Mouse (Mus musculus) thymus, adult 2 months (tissue): ENCODE measurements around the gene Uhmk1. TPM values are rescaled to one million over a fixed set of nuclear protein-coding genes. Genes with fewer than 3 reads are reported as not detected.

Experiments
- DNase-seq: peaks from one replicate; pipeline ENCODE4 v3.0.0; 2021
- H3K27ac ChIP-seq: fragments of 200-500 bp; 2 replicates; pipeline ENCODE4 v1.5.1; 2012; ENCODE audit warnings: low read length, control low read depth; ENCODE audit not compliant: control insufficient read depth, insufficient read depth
- H3K27me3 ChIP-seq: fragments of 200-500 bp; 2 replicates; pipeline ENCODE4 v1.6.1; 2012; ENCODE audit warnings: mild to moderate bottlenecking, low read length, moderate library complexity, mixed read lengths; ENCODE audit not compliant: control insufficient read depth, insufficient read depth
- H3K36me3 ChIP-seq: fragments of 200-500 bp; 2 replicates; pipeline ENCODE4 v1.6.1; 2012; ENCODE audit warnings: mild to moderate bottlenecking, low read length, moderate library complexity; ENCODE audit not compliant: control insufficient read depth, insufficient read depth
- H3K4me1 ChIP-seq: fragments of 200-500 bp; replicated peaks from 2 replicates; pipeline ENCODE4 v1.6.1; 2012; ENCODE audit warnings: low read length; ENCODE audit not compliant: control insufficient read depth, insufficient read depth
- H3K4me3 ChIP-seq: fragments of 200-500 bp; 2 replicates; pipeline ENCODE4 v1.5.1; 2012; ENCODE audit warnings: mild to moderate bottlenecking, low read length, control low read depth, moderate library complexity; ENCODE audit not compliant: control insufficient read depth, insufficient read depth
- CTCF ChIP-seq: fragments of 200-500 bp; IDR thresholded peaks from 2 replicates; pipeline ENCODE4 v1.5.1; 2012; ENCODE audit warnings: mild to moderate bottlenecking, control low read depth, low read length, moderate library complexity, borderline replicate concordance; ENCODE audit not compliant: control insufficient read depth, poor library complexity, insufficient read depth; ENCODE audit errors: extremely low read depth
- POLR2A ChIP-seq: fragments of 200-500 bp; IDR thresholded peaks from 2 replicates; pipeline ENCODE4 v1.6.1; 2012; ENCODE audit warnings: mild to moderate bottlenecking, low read length, control low read depth, moderate library complexity; ENCODE audit not compliant: control insufficient read depth, poor library complexity, insufficient read depth; ENCODE audit errors: extremely low read depth
- WGBS: fragments of 180-500 bp; shearing (Covaris S2); methylation state at CpG from one replicate; pipeline ENCODE4 v1.1.7; 2018; 5-methylcytosine and 5-hydroxymethylcytosine counted together
- polyA plus RNA-seq: library from polyadenylated mRNA; depleted of rRNA; stranded (reverse); fragments of >200 nt; gene quantifications from 2 replicates; pipeline ENCODE4 v1.2.3, GENCODE M21; 2012

Gene Uhmk1
- polyA plus RNA-seq, 1 experiment = 16.3 TPM

DNA sequence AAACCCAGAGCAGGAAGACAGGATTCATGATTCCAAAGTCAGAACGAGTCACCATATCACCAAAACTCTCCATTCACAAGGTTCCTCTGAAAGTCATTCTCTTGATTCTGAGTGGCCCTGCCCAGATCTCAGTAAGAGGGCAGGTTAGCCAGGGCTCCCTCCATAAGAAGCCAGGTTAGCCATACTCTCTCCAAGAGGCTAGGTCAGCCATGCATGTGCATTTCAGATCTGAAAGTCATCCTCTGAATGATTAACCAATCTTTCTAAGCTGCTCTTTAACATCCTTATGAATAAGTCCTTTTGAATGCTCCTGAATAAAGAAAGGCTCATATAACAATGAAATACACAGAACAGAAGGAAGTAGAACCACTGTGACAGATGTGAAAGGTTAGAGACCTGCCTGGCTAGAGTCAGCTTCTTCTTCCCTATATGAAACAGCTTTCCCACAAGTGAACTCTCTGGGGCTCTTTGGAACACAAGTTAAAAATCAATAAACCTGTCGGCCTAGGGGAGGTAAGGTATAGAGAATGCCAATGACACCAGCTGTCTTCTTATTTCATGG lies 51.1 kb downstream of the Uhmk1 start:
- H3K4me1 ChIP-seq = no peaks in the 10 kb centered on the region; the same call in 1 of the 2 replicates
- no peaks in the 10 kb centered on the region; the same call in 1 of the 2 replicates for H3K36me3 ChIP-seq
- no peaks in the 10 kb centered on the region for H3K27me3 ChIP-seq
- TF ChIP-seq CTCF (no peak), POLR2A (no peak)
- no peak overlapping the region for H3K27ac ChIP-seq
- DNase-seq = no peak
- no peak overlapping the region for H3K4me3 ChIP-seq
- 83% methylated on average over 2 of the region's 2 CpGs for WGBS

- H3K27me3 ChIP-seq = no peaks in the 10 kb centered on the region
- H3K36me3 ChIP-seq = no peaks in the 10 kb centered on the region; the same call in 1 of the 2 replicates
- H3K27ac ChIP-seq = no peak overlapping the region
- DNase-seq = no peak
- H3K4me3 ChIP-seq = no peak overlapping the region
- no peaks in the 10 kb centered on the region; the same call in 1 of the 2 replicates for H3K4me1 ChIP-seq
- 60% methylated on average over 3 of the region's 3 CpGs for WGBS
- TF ChIP-seq POLR2A = no peak
- TF ChIP-seq CTCF = no peak
Observed at GRCm38 (mm10) chr1:170163398-170163943, 51.7 kb downstream of the Uhmk1 start.

DNA sequence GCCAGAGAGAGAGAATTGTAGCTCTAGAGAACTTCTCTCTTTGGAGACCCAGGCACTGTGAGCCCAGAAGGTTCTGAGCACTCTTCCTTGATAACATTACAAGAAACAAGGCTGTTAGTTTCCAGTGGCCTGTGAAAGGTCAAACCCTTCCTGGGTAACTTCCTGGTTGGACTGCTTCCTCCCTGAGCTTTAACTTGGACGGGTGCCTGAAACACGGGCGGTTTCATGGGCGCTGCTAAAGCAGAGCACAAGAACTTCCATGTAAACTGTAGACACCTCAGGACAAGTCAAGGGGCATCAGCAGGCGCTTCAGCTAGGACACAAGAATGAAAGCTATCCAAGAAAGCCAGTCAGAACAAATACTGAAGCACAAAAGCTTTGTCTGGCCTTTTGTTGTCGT lies 53.3 kb downstream of the Uhmk1 start:
- DNase-seq = no peak
- WGBS = 80% methylated on average over 6 of the region's 6 CpGs
- TF ChIP-seq CTCF (no peak), POLR2A (no peak)
- Histone ChIP-seq H3K27me3 (no peaks in the 10 kb centered on the region), H3K36me3 (peaks cover 5% of the 10 kb centered on the region), H3K27ac (no peak overlapping the region), H3K4me3 (no peak overlapping the region), H3K4me1 (no peaks in the 10 kb centered on the region; the same call in 1 of the 2 replicates)

DNA sequence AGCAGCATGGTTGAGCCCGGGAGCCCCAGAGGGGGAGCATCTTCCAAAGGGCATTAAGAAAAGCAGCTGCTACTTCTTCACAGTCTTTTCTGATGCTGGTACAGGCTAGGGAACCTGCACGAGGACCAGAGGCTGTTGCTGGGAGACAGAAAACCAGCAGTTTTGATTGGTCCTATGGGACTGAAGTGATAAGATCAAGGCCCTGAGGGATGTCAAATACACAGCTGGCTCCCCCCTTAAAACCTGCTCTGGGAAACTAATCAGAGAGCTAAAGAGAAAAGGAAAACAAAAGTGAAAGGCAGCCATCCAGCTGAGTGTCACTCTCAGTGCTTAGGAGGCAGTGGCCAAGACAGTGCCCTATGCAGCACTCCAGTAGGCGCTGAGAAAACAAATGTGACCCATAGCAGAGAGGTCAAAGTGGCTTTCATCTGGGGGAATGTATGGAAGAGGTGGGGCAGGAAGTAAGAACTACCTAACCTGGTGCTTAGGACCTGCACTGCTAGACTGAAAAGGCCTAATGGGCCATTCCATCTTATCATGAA lies 54.7 kb downstream of the Uhmk1 start:
- 45% methylated on average over 3 of the region's 3 CpGs for WGBS
- no peaks in the 10 kb centered on the region; the same call in 1 of the 2 replicates for H3K4me1 ChIP-seq
- TF ChIP-seq CTCF = no peak
- no peak for TF ChIP-seq POLR2A
- no peak overlapping the region for H3K27ac ChIP-seq
- peaks cover 6% of the 10 kb centered on the region; the same call in 1 of the 2 replicates for H3K36me3 ChIP-seq
- DNase-seq = no peak
- H3K4me3 ChIP-seq = no peak overlapping the region
- H3K27me3 ChIP-seq = no peaks in the 10 kb centered on the region

DNA sequence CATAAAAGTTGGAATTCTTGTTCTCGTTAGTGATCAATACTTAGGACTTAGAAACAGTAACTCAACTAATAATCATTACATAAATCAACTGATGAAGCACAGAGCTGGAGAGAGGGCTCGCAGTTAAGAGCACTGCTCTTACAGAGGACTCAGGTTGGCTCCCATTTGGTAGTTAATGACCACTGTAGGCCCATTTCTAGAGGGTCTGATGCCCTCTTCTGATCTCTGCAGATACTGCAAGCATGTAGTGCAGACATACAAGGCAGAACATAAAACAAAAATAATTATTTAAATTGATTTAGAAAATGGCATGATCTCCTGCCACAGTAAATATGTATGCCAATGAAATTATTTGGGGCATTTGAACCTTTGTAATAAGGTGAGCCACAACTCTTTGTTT lies 55.5 kb downstream of the Uhmk1 start:
- 95% methylated on average over 2 of the region's 2 CpGs for WGBS
- H3K27me3 ChIP-seq = no peaks in the 10 kb centered on the region
- DNase-seq = no peak
- no peaks in the 10 kb centered on the region; the same call in 1 of the 2 replicates for H3K4me1 ChIP-seq
- H3K36me3 ChIP-seq = peaks cover 6% of the 10 kb centered on the region; the same call in 1 of the 2 replicates
- no peak overlapping the region for H3K27ac ChIP-seq
- TF ChIP-seq CTCF (no peak), POLR2A (no peak)
- no peak overlapping the region for H3K4me3 ChIP-seq

DNA sequence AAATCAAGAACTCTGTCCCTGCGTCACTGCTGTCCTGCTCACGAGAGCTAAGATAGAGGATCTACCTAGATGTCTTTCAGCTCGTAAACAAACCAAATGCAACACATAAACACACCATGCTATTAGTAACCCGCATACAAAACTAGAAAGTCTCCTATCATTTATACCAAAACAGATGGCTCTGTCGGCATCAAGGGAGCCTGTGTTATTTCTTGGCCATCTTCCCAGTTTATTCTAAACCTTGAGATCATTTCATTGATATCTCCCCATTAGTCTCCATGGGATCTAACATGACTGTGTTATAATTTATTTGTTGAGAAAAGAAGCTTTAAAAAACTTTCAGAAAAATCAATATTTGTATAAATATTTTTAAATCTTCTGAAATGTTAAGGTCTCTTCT lies 59.4 kb downstream of the Uhmk1 start:
- H3K36me3 ChIP-seq = peaks cover 6% of the 10 kb centered on the region; the same call in 1 of the 2 replicates
- no peak for TF ChIP-seq CTCF
- no peak for TF ChIP-seq POLR2A
- 92% methylated on average over 5 of the region's 5 CpGs for WGBS
- no peak overlapping the region for H3K4me3 ChIP-seq
- no peaks in the 10 kb centered on the region for H3K27me3 ChIP-seq
- DNase-seq = no peak
- no peak overlapping the region for H3K27ac ChIP-seq
- H3K4me1 ChIP-seq = no peaks in the 10 kb centered on the region
